Mouse (Mus musculus): Measurements from ENCODE around the gene Lct. TPM values are rescaled to one million over a fixed set of nuclear protein-coding genes. Genes with fewer than 3 reads are reported as not detected.

Gene Lct
- total and polyA plus RNA-seq, 3 experiments = 0.07 to 0.14 (median 0.08) TPM

DNA sequence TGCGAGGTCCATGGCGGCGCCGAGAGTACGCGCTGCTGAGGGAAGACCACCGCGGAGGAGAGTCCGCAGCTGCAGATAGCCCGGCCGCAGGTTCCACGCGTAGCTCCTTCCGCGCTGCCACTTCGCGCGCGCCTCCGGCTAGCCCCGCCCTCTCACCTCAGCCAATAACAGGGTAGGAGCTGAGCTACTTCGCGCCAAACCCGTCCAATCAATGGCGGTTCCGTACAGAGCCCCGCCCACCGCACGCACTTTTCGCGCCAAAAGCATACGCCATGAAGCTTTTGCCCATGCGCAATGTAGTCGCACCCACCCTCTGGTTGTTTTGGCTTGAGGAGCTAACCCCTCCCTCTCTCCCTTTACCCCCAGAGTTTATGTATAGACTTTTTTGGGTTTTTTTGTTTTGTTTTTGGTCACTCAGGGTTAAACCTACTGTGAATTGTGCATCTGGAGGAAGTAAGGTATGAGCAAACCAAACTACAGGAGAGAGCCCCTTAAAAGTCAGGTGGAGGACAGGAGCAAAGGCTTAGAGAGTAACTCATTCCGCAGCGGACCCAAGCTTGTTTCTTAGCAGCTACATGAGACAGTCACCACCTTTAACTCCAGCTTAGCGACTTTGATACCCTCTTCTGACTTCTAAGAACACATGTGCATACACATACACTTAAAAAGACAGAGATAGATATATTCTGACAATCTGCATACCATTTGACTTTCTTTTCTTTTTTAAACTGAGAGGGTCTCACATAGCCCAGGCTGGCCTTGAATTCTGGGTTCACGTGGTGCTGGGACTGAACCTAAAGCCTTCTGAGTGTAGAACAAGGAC lies 31.6 kb upstream of the Lct start, which contains the start of gene Mcm6 (continued):
- TF ChIP-seq MAX (IDR thresholded peaks at IDR 0.05; ENCODE audit: low read length) = peak; percentile 92; the same call in 1 of the 2 replicates
- peak; percentile 86; the same call in 1 of the 2 replicates for TF ChIP-seq MAZ (IDR thresholded peaks at IDR 0.05; ENCODE audit: low read depth, low read length)
- peak; percentile 54; the same call in 1 of the 2 replicates for TF ChIP-seq TBP (conservative IDR thresholded peaks at IDR 0.05; ENCODE audit: low read depth, low read length)
- no peak for TF ChIP-seq UBTF (IDR thresholded peaks at IDR 0.05; ENCODE audit: low read depth, low read length)
- TF ChIP-seq HCFC1 (IDR thresholded peaks at IDR 0.05; ENCODE audit: low read depth, low read length) = peak; percentile 65
- TF ChIP-seq ZMIZ1 (IDR thresholded peaks at IDR 0.05; ENCODE audit: low read depth, low read length) = peak; percentile 91
- TF ChIP-seq USF2 (conservative IDR thresholded peaks at IDR 0.05; ENCODE audit: low read depth, low read length) = no peak
- TF ChIP-seq ZNF384 (IDR thresholded peaks at IDR 0.05; ENCODE audit: low read depth, low read length) = peak; percentile 48; the same call in 1 of the 2 replicates
- TF ChIP-seq GABPA (IDR thresholded peaks at IDR 0.05; ENCODE audit: insufficient replicate concordance, low read depth, low read length) = no peak
- TF ChIP-seq BHLHE40 (IDR thresholded peaks at IDR 0.05; ENCODE audit: low read depth, low read length) = peak; percentile 51

DNA sequence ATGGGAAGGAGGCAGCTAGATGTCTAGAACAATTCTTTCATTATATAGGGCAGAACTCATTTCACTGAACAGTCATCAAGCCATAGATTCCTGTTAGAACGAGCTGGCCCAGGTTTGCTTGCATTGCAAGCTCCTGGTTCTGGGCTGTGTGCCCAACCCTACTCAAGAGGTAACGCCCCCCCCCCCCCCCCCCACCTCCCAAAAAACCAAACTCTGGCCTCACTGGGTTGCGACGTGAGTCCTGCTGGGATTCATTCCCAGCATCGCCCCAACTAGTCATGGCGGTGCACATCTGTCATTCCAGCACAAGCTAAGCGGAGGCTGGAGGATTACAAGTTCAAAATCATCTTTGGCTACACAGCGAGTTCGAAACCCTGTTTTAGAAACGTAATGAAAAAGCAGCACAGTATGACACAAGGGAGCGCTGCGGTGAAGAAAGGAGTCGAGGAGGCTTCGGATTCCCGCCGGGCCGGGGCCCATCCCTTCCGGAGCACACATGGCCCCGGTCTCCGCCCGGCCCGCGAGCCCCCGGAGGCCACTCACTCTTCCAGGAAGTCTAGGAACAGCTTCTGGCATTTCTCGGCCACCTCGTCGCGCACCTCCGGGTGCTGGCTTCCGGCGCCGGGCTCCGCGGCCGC lies 30.9 kb upstream of the Lct start:
- H3K79me2 ChIP-seq (replicated peaks; ENCODE audit: control insufficient read depth, extremely low read depth, insufficient read depth, poor library complexity, severe bottlenecking) = peaks cover 48% of the 10 kb centered on the region
- no peaks in the 10 kb centered on the region for H3K27me3 ChIP-seq (replicated peaks)
- peak overlapping the region; percentile 55 for H3K27ac ChIP-seq (ENCODE audit: insufficient read depth, low read depth)
- H3K9me3 ChIP-seq (replicated peaks; ENCODE audit: low read length) = no peaks in the 10 kb centered on the region
- peak overlapping the region; percentile 99; the same call in 1 of the 2 replicates for H3K4me2 ChIP-seq (ENCODE audit: insufficient read depth, low read depth, poor library complexity, severe bottlenecking)
- H3K4me1 ChIP-seq (ENCODE audit: control insufficient read depth in 1 of 2, insufficient read depth in 2 of 2) = peaks cover 0 to 37% of the 10 kb centered on the region in 2 experiments; a peak in 2 of 4 replicates
- H3K4me3 ChIP-seq (replicated peaks in 1 of 3; ENCODE audit: low read depth in 2 of 3, low read length in 2 of 3, poor library complexity in 1 of 3) = peak overlapping the region; percentile 77 to 95 (median 85)
- in situ Hi-C loops (cut with MboI; ENCODE audit: low pct_ligation_motif_present, low pct_unique_long_range_greater_than_20kb, low sequenced_read_pairs) (no loop called here), dilution Hi-C loops (cut with MboI; ENCODE audit: extremely low pct_ligation_motif_present, extremely low pct_unique_long_range_greater_than_20kb, low sequenced_read_pairs) (no loop called here)
- peak overlapping the region; percentile 72 for H3K9ac ChIP-seq (ENCODE audit: insufficient read depth, low read depth)
- H3K36me3 ChIP-seq (replicated peaks in 1 of 2; ENCODE audit: control insufficient read depth in 1 of 2, insufficient read depth in 1 of 2, low read length in 1 of 2) = peaks cover 22 to 51% of the 10 kb centered on the region in 2 experiments
- 0 out of 4 replicates have a peak, but pooled peaks of 1 of the 2 experiments have one; percentile 1 for TF ChIP-seq CTCF (conservative IDR thresholded peaks at IDR 0.05 in 1 of 2, IDR thresholded peaks at IDR 0.05 in 1 of 2; ENCODE audit: low read depth in 2 of 2, low read length in 2 of 2)
- no peak for TF ChIP-seq RAD21 (IDR thresholded peaks at IDR 0.05; ENCODE audit: low read depth, low read length)
- TF ChIP-seq ETS1 (conservative IDR thresholded peaks at IDR 0.05; ENCODE audit: low read depth, low read length) = 0 out of 2 replicates have a peak, but pooled peaks have one; percentile 3
- TF ChIP-seq NELFE (IDR thresholded peaks at IDR 0.05; ENCODE audit: low read depth, low read length) = no peak
- no peak for DNase-seq (ENCODE audit: extremely low read depth)

DNA sequence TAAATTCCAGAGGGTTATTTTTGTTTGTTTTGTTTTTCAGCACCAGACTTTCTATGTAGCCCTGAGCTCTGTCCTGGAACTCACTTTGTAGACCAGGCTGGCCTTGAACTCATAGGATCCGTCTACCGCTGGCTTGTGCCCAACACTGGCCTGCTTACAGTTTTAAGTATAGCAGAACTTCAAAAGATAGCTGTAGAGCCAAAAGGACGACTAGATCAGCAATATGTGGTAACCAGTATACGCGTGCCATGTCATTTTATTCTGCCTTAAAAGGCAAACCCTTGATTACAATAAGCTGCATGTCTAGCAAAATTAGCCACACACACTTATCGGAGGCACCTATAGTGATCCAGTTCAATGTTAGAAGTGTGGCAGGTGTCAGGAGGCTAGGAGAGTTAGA lies 30.2 kb upstream of the Lct start:
- H3K27me3 ChIP-seq (replicated peaks) = no peaks in the 10 kb centered on the region
- peak overlapping the region; percentile 72 for H3K9ac ChIP-seq (ENCODE audit: insufficient read depth, low read depth)
- DNase-seq (ENCODE audit: extremely low read depth) = no peak
- no peaks in the 10 kb centered on the region for H3K9me3 ChIP-seq (replicated peaks; ENCODE audit: low read length)
- peak overlapping the region; percentile 83; the same call in 1 of the 2 replicates for H3K27ac ChIP-seq (ENCODE audit: insufficient read depth, low read depth)
- peaks cover 0 to 37% of the 10 kb centered on the region in 2 experiments; a peak in 2 of 4 replicates for H3K4me1 ChIP-seq (ENCODE audit: control insufficient read depth in 1 of 2, insufficient read depth in 2 of 2)
- in situ Hi-C loops (cut with MboI; ENCODE audit: low pct_ligation_motif_present, low pct_unique_long_range_greater_than_20kb, low sequenced_read_pairs) = no loop called here
- peaks cover 27 to 54% of the 10 kb centered on the region in 2 experiments for H3K36me3 ChIP-seq (replicated peaks in 1 of 2; ENCODE audit: control insufficient read depth in 1 of 2, insufficient read depth in 1 of 2, low read length in 1 of 2)
- H3K79me2 ChIP-seq (replicated peaks; ENCODE audit: control insufficient read depth, extremely low read depth, insufficient read depth, poor library complexity, severe bottlenecking) = peaks cover 52% of the 10 kb centered on the region
- peak overlapping the region; percentile 99 for H3K4me2 ChIP-seq (ENCODE audit: insufficient read depth, low read depth, poor library complexity, severe bottlenecking)
- no peak for TF ChIP-seq ZMIZ1 (IDR thresholded peaks at IDR 0.05; ENCODE audit: low read depth, low read length)
- no peak for TF ChIP-seq GABPA (IDR thresholded peaks at IDR 0.05; ENCODE audit: insufficient replicate concordance, low read depth, low read length)
- TF ChIP-seq MAX (IDR thresholded peaks at IDR 0.05; ENCODE audit: low read length) = no peak
- TF ChIP-seq POLR2AphosphoS2 (IDR thresholded peaks at IDR 0.05; ENCODE audit: low read depth, low read length) = no peak
- no peak for TF ChIP-seq UBTF (IDR thresholded peaks at IDR 0.05; ENCODE audit: low read depth, low read length)
- no peak for TF ChIP-seq MXI1 (IDR thresholded peaks at IDR 0.05; ENCODE audit: low read depth, low read length)
- no peak for TF ChIP-seq ZC3H11A (IDR thresholded peaks at IDR 0.05; ENCODE audit: low read depth, low read length)
- no peak for TF ChIP-seq RCOR1 (conservative IDR thresholded peaks at IDR 0.05; ENCODE audit: low read depth, low read length)
- dilution Hi-C loops (cut with MboI; ENCODE audit: extremely low pct_ligation_motif_present, extremely low pct_unique_long_range_greater_than_20kb, low sequenced_read_pairs) = no loop called here
- peak overlapping the region; percentile 77 to 95 (median 85) for H3K4me3 ChIP-seq (replicated peaks in 1 of 3; ENCODE audit: low read depth in 2 of 3, low read length in 2 of 3, poor library complexity in 1 of 3)

All from CH12.LX (cell line).